Mouse (Mus musculus): ENCODE data around the gene Panx1. TPM values are rescaled to one million over a fixed set of nuclear protein-coding genes. Genes with fewer than 3 reads are reported as not detected.

The Panx1 gene
- total and polyA plus RNA-seq, 2 experiments from 2014 or later: 125 to 168 TPM

GRCm38 (mm10) chr9:15007566-15007965, 37.7 kb downstream of the Panx1 start:
- no peak overlapping the region for H3K4me3 ChIP-seq (ENCODE audit: low read depth, low read length)
- no peak overlapping the region for H3K4me2 ChIP-seq (ENCODE audit: low read depth)
- WGBS: 71% methylated on average over 14 of the region's 14 CpGs
- ATAC-seq: no peak
- DNase-seq: no peak
- TF ChIP-seq CTCF (IDR thresholded peaks at IDR 0.05; ENCODE audit: low read depth): no peak
- H3K4me1 ChIP-seq (ENCODE audit: insufficient read depth): 0 out of 2 replicates have a peak, but pooled peaks cover 4% of the 10 kb centered on the region
- no peaks in the 10 kb centered on the region for H3K9me3 ChIP-seq (ENCODE audit: low read length)
- H3K9ac ChIP-seq: no peak overlapping the region
- H3K36me3 ChIP-seq (ENCODE audit: insufficient read depth): peaks cover 51% of the 10 kb centered on the region
- H3K27me3 ChIP-seq (ENCODE audit: insufficient read depth, low read length): no peaks in the 10 kb centered on the region
- no peak overlapping the region for H3K27ac ChIP-seq (ENCODE audit: low read depth, low read length)

- Histone ChIP-seq H3K36me3 (ENCODE audit: insufficient read depth) (peaks cover 54% of the 10 kb centered on the region), H3K9me3 (ENCODE audit: low read length) (no peaks in the 10 kb centered on the region), H3K4me1 (ENCODE audit: insufficient read depth) (0 out of 2 replicates have a peak, but pooled peaks cover 4% of the 10 kb centered on the region), H3K9ac (no peak overlapping the region), H3K4me3 (ENCODE audit: low read depth, low read length) (no peak overlapping the region), H3K27me3 (ENCODE audit: insufficient read depth, low read length) (no peaks in the 10 kb centered on the region), H3K4me2 (ENCODE audit: low read depth) (no peak overlapping the region), H3K27ac (ENCODE audit: low read depth, low read length) (no peak overlapping the region)
- 85% methylated on average over 9 of the region's 9 CpGs for WGBS
- TF ChIP-seq CTCF (IDR thresholded peaks at IDR 0.05; ENCODE audit: low read depth): no peak
- ATAC-seq (no peak), DNase-seq (no peak)
Measured at GRCm38 (mm10) chr9:15004298-15004685, 41.0 kb downstream of the Panx1 start.

- TF ChIP-seq CTCF (IDR thresholded peaks at IDR 0.05; ENCODE audit: low read depth): no peak
- Histone ChIP-seq H3K4me1 (ENCODE audit: insufficient read depth) (0 out of 2 replicates have a peak, but pooled peaks cover 4% of the 10 kb centered on the region), H3K4me2 (ENCODE audit: low read depth) (no peak overlapping the region), H3K9ac (no peak overlapping the region), H3K4me3 (ENCODE audit: low read depth, low read length) (no peak overlapping the region), H3K27ac (ENCODE audit: low read depth, low read length) (no peak overlapping the region), H3K36me3 (ENCODE audit: insufficient read depth) (peaks cover 49% of the 10 kb centered on the region), H3K9me3 (ENCODE audit: low read length) (no peaks in the 10 kb centered on the region), H3K27me3 (ENCODE audit: insufficient read depth, low read length) (no peaks in the 10 kb centered on the region)
- DNase-seq (no peak), ATAC-seq (no peak)
- 46% methylated on average over 10 of the region's 10 CpGs for WGBS
Measured at GRCm38 (mm10) chr9:15003676-15004297, 41.5 kb downstream of the Panx1 start.

GRCm38 (mm10) chr9:15002995-15003613, 42.2 kb downstream of the Panx1 start:
- WGBS: 13% methylated on average over 6 of the region's 6 CpGs
- no peak for TF ChIP-seq CTCF (IDR thresholded peaks at IDR 0.05; ENCODE audit: low read depth)
- no peaks in the 10 kb centered on the region for H3K9me3 ChIP-seq (ENCODE audit: low read length)
- no peak overlapping the region for H3K9ac ChIP-seq
- DNase-seq (peak; percentile 23), ATAC-seq (peak; percentile 40; the same call in 1 of the 2 replicates)
- H3K27me3 ChIP-seq (ENCODE audit: insufficient read depth, low read length): no peaks in the 10 kb centered on the region
- no peak overlapping the region for H3K4me3 ChIP-seq (ENCODE audit: low read depth, low read length)
- no peak overlapping the region for H3K4me2 ChIP-seq (ENCODE audit: low read depth)
- peaks cover 46% of the 10 kb centered on the region for H3K36me3 ChIP-seq (ENCODE audit: insufficient read depth)
- H3K4me1 ChIP-seq (ENCODE audit: insufficient read depth): 0 out of 2 replicates have a peak, but pooled peaks cover 4% of the 10 kb centered on the region
- no peak overlapping the region for H3K27ac ChIP-seq (ENCODE audit: low read depth, low read length)

- Histone ChIP-seq H3K27ac (ENCODE audit: low read depth, low read length) (no peak overlapping the region), H3K4me2 (ENCODE audit: low read depth) (no peak overlapping the region), H3K9ac (no peak overlapping the region), H3K9me3 (ENCODE audit: low read length) (no peaks in the 10 kb centered on the region), H3K27me3 (ENCODE audit: insufficient read depth, low read length) (no peaks in the 10 kb centered on the region), H3K4me1 (ENCODE audit: insufficient read depth) (0 out of 2 replicates have a peak, but pooled peaks cover 4% of the 10 kb centered on the region), H3K36me3 (ENCODE audit: insufficient read depth) (peaks cover 10% of the 10 kb centered on the region), H3K4me3 (ENCODE audit: low read depth, low read length) (no peak overlapping the region)
- no peak for TF ChIP-seq CTCF (IDR thresholded peaks at IDR 0.05; ENCODE audit: low read depth)
- ATAC-seq (no peak), DNase-seq (no peak)
- WGBS: 86% methylated on average over 9 of the region's 9 CpGs
Measured at GRCm38 (mm10) chr9:14998790-14999189, 46.5 kb downstream of the Panx1 start.

GRCm38 (mm10) chr9:14997271-14998055, 47.8 kb downstream of the Panx1 start:
- H3K27ac ChIP-seq (ENCODE audit: low read depth, low read length): no peak overlapping the region
- H3K4me3 ChIP-seq (ENCODE audit: low read depth, low read length): no peak overlapping the region
- ATAC-seq (no peak), DNase-seq (no peak)
- H3K9ac ChIP-seq: no peak overlapping the region
- no peak for TF ChIP-seq CTCF (IDR thresholded peaks at IDR 0.05; ENCODE audit: low read depth)
- peaks cover 10% of the 10 kb centered on the region for H3K36me3 ChIP-seq (ENCODE audit: insufficient read depth)
- no peaks in the 10 kb centered on the region for H3K9me3 ChIP-seq (ENCODE audit: low read length)
- no peak overlapping the region for H3K4me2 ChIP-seq (ENCODE audit: low read depth)
- H3K4me1 ChIP-seq (ENCODE audit: insufficient read depth): no peaks in the 10 kb centered on the region
- no peaks in the 10 kb centered on the region for H3K27me3 ChIP-seq (ENCODE audit: insufficient read depth, low read length)
- 77% methylated on average over 11 of the region's 11 CpGs for WGBS

GRCm38 (mm10) chr9:14995525-14995924, 49.8 kb downstream of the Panx1 start:
- DNase-seq (no peak), ATAC-seq (no peak)
- Histone ChIP-seq H3K9me3 (ENCODE audit: low read length) (no peaks in the 10 kb centered on the region), H3K27me3 (ENCODE audit: insufficient read depth, low read length) (no peaks in the 10 kb centered on the region), H3K9ac (no peak overlapping the region), H3K36me3 (ENCODE audit: insufficient read depth) (no peaks in the 10 kb centered on the region), H3K4me3 (ENCODE audit: low read depth, low read length) (no peak overlapping the region), H3K4me1 (ENCODE audit: insufficient read depth) (no peaks in the 10 kb centered on the region), H3K27ac (ENCODE audit: low read depth, low read length) (no peak overlapping the region), H3K4me2 (ENCODE audit: low read depth) (no peak overlapping the region)
- TF ChIP-seq CTCF (IDR thresholded peaks at IDR 0.05; ENCODE audit: low read depth): no peak
- WGBS: 82% methylated on average over 1 of the region's 1 CpGs
